Mouse (Mus musculus) lung, postnatal 0 days (tissue): Measurements from ENCODE around the gene Esrp2.

ENCODE experiments used
- CTCF ChIP-seq: IDR thresholded peaks from 2 replicates; pipeline ENCODE4 v1.5.1; 2016; ENCODE audit warnings: antibody characterized with exemption, mild to moderate bottlenecking
- EP300 ChIP-seq: IDR thresholded peaks from 2 replicates; pipeline ENCODE4 v1.6.1; 2016; ENCODE audit warnings: antibody characterized with exemption, mild to moderate bottlenecking, control low read depth

- TF ChIP-seq CTCF (no peak), EP300 (no peak)
These were observed 14.3 kb upstream of the Esrp2 start for GRCm38 (mm10) chr8:106151041-106151440.
